Mouse (Mus musculus) thymus, postnatal 25 days (tissue): ENCODE measurements at regions not wholly inside any gene's neighbourhood (a gene's known extent, or its start where the extent isn't known, plus 50 kb on each side); places are given as distances from the start of the nearest gene placed in this dataset.

Source experiments
- DNase-seq: peaks from one replicate; pipeline ENCODE4 v3.0.0; 2022

DNA sequence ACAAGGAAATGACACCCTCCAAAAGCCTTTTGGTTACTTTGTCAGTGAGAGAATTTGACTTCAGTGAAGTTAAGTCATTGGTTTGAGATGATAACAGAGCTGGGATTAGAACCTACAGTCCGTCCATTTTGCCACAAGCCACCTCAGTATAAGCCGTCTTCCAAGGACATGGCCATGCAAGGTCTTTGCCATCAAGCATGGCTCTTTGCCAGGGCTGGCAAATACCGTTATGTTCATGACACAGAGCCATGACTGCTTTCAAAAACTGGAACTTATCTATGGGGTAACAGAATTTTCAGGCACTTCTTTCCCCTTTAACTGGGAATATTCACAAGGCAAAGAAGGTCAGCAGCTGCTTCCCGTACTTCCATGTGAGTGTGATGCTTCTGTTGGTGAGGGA, 441.9 kb upstream of the Fam19a5 start:
- no peak for DNase-seq

DNA sequence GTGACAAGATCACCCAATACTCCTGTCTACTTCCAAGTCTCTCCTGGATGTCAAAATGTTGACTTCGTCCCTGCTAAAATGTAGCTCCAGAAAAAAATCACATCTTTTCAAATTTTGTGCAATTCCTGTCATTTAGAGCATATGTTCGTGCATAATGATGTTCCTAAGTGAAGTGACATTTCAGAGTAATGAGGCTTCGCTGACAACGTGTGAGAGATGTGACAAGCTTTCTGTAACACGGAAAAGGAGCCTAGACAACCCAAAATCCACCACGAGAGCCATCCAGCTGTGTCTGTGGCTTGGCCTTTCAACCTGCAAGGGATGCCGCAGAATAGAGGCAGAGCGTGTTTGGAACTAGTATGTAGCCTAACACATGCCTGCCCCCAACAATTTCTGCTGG, 438.1 kb upstream of the Fam19a5 start:
- no peak for DNase-seq

DNA sequence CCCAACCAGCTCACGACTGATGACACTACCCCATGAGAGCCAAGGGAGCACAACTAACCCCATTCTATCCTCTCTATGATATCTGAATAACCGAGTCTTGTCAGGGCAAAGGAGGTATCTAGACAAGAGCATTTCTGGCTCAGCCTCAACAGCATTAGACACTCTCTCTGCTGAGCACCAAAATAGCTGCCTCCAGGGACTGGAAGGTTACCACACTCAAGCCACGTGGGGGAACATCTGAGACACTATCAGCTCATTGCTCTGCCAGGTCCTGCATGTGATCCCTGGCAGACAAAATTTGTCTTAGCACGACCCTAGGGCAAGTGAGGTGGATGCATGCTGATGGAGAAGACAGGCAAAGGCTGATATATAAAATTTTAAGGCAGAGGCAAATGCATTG, 436.4 kb upstream of the Fam19a5 start:
- DNase-seq, result no peak

DNA sequence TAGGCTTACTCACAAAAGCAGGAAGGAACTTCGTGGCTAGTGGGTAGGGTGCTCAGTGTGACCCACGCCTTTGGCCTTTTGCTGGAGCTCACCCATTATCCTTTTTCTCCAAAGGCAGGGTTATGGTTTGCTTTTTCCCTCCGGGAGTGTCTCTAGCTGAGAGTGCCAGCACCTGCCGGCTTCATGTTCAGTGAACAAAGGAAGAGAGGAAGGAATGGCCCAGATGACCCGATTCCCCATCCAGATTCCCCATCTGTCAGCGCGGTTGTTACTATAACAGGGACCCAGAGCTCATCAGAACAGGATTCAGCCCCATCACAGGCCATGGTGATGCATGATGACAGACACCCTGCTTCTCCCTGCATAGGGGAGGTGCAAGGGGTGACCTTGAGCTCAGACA, 435.7 kb upstream of the Fam19a5 start:
- DNase-seq, result no peak

DNA sequence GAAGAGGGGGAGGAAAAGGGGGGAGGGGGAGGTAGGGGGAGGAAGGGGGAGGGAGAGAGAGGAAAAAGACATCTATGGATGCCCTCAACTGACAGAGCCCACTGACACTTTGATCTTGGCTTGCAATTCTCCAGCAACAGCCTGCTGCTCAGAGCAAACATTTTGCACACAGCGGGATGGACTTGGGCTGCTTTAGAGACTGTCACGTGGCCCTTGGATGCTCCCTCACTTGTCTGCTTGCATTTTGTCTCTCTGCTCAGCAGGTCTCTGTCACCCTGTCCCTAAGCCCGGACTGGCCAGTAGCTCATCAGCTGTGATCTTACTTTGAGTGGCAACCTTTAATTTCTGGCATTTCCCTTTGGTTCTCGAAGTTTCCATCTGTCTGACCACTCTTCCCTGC, 421.4 kb upstream of the Fam19a5 start:
- DNase-seq, result no peak

DNA sequence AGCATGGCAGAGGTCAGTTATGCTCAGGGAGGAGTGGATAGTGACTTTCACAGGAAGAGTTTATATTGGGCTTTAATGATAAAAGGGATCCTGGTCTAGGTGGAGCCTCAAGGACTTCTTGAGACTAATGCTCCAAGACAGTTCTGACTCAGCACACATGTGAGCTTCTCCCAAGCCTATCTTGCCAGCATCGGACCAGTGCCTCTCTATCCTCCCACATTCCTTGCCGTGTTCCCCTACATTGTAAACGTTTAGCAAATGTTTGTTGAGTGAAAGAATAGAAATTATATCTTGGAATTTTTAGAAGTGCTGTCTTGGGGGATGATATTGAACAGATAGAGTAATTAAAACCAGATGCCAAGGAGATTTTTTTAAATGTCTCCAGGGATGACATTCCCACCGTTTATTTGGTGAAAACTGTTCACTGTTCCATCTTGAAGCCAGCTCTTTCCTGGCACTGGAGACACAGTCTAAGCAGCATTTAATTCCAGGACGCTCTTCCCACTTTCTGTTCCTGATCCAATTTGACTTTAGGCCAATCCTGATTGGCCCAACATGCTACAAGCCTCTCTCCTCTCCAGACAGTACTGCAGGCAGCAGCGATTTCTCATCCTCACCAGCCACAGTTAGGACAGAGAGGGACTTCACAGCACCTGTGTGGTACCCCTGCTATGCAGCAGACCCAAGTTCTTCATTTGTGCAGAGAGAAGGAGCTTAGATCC, 418.5 kb upstream of the Fam19a5 start:
- DNase-seq, result no peak

DNA sequence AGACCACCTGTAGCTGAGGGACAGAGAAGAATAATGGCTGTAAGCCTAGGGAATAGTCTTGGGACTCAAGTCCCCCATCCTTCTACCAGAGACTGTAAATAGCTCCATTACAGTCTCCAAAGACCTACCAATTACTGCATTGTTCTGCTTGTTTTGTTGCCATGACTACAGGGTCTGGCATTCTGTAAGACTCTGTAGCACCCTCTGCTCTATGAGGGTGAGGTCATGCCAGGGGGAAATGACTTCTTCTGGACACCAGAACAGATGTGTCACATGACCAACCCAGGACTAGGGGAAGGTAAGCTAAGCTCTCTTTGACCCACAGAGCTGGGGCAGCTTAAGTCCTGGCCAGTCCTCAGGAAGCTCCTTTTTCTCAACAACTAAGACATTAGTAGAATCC, 405.2 kb upstream of the Fam19a5 start:
- no peak for DNase-seq

DNA sequence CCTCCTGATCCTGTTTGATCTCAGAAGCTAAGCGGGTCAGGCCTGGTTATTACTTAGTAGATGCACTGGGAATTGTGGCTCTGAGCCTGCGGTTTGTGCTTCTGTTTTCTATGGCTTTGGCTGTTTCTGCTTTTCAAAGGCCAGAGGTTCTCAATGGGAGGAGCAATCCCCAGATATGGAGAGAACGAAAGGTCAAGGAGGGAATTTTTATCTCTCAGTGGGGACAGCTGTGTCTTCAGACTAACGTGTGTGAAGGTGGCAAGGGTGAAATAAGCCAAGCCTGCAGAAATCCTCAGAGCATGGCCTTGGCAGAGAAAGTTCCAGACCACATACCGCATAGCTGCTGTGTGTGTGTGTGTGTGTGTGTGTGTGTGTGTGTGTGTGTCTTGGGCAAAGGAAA, 375.0 kb upstream of the Fam19a5 start:
- no peak for DNase-seq

DNA sequence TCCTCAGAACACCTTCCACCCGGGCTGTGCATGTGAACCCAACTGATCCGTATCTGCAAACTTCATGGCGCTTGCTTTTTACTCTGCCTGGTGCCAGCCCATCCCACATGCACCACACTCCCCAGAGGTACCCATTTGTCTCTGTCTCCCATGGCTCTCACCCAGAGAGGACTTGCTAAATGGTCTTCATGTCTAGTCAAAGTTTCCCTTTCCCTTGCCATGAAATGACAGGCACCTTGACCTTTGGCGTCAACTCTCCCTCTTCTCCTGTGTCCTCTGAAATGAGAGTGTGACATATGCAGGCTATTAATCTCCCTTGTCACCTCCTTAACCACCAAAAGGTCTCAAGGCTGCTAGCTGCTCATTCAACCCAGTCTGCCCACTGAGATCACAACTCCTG, 373.2 kb upstream of the Fam19a5 start:
- DNase-seq, result no peak

DNA sequence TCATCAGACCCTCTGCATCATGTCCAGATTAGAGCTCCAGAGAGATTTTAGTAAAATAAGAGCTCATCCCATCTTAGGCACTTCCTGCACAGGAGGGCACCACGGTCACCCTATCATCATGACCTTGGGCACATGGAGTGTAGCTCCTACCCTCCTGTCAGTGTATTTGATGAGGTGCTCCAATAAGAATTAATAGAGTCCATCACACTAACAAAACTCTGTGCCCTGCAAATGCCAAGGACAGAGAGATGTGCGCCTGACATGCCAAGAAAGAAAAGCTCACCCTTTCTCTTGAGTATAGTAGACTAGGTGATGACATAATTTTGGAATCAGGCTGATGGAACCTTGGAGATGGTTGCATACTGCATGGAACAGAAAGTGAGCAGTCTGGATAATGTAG, 371.0 kb upstream of the Fam19a5 start:
- DNase-seq, result no peak

DNA sequence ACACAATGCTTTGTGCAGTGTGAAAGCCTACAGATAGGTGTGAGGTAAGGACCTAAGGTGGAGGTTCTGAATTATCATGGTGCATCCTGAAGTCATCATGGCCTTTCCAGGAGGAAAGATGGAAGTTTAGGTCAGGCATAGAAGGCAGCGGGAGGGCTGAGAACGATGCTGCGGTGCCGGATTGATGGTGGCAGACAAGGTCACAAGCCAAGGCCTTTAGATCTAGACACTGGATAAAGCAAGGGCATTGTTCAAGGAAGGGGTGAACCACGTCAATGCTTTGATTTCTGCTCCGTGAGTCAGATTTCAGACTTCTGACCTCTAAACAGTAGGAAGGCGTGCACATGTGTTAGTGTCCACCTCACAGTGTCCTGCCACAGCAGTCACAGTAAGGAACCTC, 365.5 kb upstream of the Fam19a5 start:
- no peak for DNase-seq

DNA sequence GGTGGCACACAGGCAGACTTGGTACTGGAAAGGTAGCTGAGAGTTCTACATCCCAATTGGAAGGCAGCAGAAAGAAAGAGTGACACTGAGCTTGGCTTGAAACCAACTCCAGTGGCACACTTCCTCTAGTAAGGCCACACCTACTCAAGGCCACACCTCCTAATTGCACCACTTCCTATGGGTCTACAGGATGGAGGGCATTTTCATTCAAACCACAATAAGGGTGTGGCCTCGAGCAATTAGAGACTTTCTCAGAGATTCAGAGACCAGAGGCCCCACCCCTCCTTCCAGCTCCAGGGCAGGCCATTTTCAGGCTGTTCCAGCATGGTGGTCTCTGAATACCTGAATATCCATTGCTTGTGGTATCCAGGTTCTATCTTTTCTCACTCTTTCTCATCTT, 363.3 kb upstream of the Fam19a5 start:
- DNase-seq, result no peak

DNA sequence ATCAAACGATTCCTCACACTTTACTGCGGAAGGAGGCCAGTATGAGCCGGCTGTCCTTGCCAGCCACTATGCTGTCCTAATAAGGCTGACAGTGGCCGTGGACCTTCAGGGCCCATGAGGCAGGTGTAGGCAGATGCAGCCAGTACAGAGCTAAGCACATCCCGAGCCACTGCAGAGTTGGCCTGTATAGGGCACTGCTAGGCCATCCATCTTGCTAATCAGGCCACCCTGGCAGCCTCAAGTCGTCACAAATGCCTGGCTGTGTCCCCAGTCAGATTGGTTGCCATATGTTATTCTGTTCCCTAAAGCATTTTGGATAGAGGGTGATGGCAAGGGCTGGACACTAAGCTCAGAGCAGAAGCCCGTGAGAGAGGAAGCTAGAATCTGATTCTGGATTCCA, 359.9 kb upstream of the Fam19a5 start:
- DNase-seq, result no peak

DNA sequence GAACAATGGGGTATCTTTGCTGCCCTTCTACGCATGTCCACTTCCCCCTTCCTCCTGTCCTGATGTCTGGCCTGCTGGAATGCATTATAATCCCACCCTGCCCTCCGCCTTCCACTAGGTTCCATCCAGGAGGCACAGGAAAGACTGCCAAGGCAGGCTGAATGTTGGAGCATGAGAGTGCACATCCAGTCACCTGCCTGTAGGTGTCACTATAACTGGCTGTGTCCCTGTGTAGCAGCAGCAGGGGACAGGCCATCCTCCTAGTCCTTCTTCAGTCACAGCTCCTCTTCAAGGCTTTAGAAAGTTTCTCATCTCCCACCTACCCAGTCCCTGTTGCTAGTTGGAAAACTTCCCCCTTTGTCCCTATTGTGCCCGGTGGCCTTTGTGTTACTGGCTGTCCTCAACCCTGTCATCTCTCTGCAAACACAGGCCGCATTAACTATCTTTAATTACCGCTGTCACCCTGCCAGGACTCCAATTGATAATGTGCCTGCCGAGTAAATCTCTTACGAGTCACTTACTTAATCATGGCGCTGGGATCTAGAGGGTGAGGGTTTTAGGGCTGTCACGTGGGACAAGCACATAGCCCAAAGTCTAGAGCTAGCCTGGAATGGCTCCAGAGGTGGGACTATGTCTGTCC, 355.2 kb upstream of the Fam19a5 start:
- DNase-seq, result no peak

DNA sequence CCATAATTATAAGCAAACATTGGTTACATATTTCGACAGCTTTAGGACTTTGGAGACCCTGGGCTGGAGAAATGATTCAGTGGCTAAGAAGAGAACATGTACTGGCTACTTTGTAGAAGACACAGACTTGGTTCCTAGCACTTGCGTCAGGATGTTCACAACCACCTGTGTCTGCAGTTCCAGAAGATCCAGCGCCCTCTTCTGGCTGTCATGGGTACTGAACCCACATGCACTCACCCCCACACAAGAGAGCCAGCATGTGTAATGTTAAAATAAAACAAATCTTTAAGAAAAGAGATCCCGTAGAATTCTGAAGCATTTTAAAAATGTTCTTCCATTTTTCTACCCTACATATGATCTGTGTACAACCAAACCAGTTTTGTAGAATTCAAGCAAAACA, 352.2 kb upstream of the Fam19a5 start:
- no peak for DNase-seq

DNA sequence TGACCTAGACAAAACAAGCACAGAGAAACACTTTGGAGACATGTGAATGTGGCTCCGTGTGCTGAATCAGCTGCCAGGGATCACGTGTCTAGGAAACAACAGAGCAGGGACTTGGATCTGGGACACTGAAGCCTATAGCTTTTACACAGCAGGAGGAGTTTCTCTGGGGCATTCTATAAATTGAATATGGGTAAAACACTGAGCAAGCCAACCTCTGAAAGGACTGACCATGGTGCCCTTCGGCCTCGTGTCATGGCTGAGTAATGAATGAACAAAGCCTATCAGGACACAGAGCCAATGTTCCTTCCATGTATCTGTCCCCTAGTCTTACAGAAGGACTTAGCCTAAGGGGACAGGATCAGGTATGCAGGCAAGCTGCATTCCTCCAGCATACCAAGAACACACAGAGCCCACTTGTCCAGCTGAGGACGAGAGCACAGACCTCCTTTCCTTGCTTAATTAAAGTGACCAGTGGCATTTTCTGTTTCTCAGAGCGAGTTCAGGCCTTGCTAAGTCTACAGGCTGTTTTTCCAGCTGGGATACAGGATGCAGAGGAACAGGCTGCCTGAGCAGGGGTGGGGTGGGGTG, 347.7 kb upstream of the Fam19a5 start:
- no peak for DNase-seq

DNA sequence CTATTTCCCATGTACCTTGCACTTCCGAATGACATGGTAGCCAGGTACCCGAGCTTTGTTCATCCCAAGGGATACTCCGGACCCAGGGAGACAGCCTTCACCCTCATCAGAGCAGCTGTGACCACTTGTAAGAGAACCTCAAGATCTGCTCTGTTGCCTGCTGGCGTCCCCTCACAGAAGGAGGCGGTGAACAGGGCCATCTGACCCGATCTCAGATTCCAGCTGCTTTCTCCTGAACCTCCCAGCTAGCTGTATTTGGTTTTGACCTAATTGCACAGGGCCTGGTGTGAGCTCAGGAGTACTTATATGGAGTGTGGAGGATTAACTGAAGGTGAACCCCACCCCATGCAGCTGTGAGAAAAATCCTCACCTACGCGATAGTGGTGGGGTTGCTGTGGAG, 344.5 kb upstream of the Fam19a5 start:
- DNase-seq, result no peak

DNA sequence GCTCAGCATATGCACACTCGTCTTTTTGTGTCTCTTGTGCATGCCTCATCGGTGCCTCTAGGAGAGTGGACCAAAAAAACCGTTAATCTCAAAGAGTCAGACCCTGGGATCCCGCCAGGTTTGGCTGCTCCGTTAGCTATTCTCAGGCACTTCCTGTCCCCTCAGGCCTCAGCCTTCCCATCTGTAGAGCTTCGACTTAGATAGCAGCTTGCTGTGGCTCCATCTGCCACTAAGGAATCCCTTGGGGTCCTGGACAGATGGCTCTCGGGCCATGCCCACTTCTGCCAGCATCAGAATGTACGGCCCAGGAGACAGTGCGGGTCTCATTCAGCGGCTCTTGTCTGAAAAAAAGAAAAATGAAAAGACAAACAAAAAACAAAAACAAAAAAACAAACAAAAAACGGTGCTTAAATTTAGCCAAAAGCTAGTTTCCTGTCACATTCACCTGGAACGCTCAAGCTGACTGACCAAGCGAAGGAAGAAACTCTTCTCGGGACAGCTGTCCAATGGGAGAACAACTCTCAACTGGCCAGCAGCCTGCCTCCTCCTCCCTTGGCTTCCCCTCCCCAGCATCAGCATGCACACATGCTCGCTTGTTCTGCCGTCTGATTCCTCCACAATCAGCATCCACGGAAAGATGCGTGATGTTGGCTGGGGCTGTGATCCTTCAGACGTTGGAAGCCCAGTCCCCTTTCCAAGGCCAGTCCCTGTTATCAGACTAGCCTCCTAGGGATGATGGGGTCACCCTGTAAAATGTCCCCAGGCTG, 343.6 kb upstream of the Fam19a5 start:
- DNase-seq, result no peak

DNA sequence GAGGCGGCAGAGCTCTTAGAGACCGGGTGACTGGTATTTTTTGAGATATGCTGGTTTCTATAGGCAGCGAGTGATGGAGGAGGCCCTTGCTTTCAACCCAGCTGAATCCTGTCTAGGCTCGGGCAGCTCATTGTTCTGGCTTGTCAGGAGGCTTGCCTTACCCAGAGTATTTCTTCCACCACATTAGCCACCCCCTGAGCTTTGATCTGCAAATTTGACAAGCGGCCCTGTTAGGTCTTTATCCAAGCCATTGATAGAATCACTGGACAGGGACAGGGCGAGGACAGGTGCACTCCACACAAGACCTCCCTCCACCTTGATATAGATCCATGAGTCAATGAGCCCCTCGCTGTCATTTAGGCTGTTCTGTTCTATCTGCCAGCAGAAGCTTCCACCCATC, 343.0 kb upstream of the Fam19a5 start:
- DNase-seq, result no peak

DNA sequence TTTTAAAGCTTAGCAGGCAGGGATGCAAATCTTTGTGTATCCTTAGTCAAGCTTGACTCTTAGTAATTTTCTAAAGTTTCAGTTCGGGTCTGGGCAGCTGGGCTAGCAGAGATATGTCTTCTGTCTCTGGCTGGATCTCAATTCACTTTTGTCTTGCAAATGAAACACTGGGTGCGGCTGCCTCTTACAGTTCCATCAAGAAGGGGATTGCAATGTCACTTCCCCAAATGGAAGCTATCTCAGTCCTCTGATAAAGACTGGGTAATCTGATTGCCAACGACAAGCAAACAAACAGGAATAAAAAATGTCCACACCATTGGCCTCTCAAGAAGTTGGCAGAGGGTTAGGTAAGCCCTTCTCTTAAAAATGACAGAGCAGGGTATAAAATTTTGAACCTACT, 314.1 kb upstream of the Fam19a5 start:
- no peak for DNase-seq

DNA sequence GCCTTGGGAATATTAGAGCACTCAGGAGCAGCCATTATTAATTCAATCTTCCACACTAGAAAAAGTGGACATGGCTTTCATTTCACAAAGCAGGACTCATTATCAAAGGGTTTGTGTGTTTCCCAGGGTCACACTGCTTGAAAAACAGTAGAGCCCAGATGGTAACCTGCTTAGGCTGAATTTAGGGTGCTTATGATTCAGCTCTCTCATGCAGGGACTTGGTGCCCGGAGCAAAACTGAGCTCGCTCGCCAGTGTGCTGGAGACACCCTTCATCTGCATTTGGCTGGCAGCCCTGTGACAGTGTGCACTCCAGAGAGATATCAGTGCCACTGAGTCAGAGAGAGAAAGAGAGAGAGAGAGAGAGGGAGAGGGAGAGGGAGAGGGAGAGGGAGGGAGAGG, 308.0 kb upstream of the Fam19a5 start:
- DNase-seq, result no peak

DNA sequence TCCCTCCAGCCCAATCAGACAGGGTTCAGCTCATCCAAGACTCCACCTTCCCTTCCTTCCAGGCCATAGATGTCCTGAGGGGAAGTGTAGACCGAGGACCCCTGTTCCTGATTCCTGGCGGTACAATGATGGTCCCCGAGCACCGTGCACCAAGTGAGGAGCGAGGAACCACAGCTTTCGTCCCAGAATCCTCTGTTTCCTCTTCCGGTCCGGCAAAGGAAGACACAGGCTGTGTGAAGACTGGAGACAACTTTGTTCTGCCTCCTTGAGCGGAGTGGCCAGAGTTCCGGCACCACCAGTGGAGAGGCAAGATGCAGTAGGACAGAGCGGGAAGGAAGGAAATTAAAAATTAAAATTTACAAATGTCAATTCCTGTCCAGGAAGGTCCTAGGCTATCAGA, 305.0 kb upstream of the Fam19a5 start:
- no peak for DNase-seq

DNA sequence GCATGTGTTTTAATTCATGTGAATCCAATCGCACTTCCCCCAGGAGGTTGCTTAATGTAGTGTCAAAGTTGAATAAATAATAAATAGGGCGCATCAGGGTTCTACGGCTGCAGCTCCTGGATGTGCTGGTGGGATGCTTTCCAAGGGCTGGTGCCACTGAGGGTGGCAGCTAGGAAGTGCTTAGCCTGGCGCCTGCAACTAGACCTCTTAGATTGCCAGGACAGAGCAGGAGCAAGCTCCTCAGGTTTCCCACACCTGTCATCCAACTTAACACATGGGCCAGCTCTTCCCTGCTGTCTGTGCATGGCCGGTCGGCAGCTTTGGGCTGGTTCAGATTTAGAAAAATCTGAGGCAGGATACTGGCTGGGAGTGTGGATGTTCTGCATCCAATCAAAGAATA, 282.6 kb upstream of the Fam19a5 start:
- DNase-seq, result no peak

DNA sequence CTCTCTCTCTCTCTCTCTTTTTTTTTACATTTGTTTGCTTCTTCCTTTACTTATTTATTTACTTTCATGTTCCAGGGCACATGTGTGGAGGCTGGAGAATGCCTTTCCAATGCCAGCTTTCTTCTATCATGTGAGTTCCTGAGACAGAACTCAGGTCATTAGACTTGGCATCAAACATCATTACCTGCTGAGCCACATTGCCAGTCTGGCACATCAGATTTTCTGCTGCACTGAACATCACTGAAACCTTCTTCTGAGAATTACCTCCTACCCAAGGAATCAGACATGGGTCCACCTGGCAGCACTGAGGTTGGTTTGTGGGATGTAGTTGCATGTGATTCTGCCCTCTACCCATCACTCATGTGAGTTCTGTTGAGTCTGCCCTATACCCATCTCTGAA, 279.2 kb upstream of the Fam19a5 start:
- no peak for DNase-seq
